Mouse (Mus musculus) retina, embryonic 14.5 days (tissue): Measurements from ENCODE around the gene Npvf.

Source experiments
- DNase-seq: peaks from one replicate; pipeline ENCODE4 v3.0.0-alpha.2; 2015; ENCODE audit warnings: low spot score

The Npvf gene

DNA sequence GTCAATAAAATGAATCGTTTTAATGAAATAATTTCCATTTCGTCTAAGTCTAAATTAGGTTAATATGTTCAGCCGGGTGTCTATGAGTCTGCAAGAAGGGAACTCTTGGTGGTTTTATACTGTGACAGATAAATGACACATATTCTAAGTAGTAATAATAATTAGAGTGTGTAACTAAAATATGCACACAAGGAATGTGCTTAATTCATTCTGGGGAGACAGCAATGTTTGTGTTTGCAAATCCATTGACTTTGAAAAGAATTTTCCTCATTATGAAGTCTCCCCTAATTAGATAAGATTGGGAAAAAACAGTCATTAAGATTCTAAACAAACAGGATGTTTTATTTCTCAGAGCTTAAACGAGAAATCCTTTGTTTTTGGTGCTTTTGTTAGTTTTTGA is at the start of gene Npvf:
Npvf (minus strand) TSS at position 84 of the 400 bp plus-strand sequence.
- peak; percentile 66 for DNase-seq

DNA sequence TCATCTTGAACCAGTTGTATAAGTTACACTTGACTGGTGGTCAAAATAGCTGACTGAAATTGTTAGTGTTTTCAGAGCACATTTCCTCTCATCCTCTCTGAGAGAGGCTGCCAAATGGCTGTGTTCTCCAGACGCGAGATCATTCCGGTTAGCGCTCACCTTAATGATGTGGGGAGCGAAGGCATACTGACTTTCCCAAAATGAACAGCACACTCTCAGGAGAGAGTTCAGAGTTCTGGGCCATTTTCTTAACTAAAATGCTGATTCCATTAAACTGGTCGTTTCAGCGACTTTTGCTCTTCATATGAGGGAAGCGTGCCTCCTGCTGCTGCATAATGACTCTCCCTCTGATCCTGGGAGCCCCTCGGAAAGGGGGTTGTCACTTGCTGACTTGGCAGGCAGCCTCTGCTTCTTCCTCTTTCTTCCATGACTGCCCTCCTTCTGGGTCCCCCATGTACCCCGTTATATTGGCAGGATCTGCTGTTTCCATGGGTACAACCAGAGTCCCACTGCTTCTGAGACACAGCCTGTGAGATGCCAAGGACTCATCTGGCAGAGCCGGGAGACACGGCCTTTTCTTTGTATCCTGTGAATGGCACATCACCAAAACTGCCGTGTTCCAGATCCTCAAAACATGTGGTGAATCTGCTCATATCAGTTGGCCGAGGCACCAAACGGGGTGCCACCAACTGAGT is 35.0 kb upstream of the Npvf start:
- no peak for DNase-seq

DNA sequence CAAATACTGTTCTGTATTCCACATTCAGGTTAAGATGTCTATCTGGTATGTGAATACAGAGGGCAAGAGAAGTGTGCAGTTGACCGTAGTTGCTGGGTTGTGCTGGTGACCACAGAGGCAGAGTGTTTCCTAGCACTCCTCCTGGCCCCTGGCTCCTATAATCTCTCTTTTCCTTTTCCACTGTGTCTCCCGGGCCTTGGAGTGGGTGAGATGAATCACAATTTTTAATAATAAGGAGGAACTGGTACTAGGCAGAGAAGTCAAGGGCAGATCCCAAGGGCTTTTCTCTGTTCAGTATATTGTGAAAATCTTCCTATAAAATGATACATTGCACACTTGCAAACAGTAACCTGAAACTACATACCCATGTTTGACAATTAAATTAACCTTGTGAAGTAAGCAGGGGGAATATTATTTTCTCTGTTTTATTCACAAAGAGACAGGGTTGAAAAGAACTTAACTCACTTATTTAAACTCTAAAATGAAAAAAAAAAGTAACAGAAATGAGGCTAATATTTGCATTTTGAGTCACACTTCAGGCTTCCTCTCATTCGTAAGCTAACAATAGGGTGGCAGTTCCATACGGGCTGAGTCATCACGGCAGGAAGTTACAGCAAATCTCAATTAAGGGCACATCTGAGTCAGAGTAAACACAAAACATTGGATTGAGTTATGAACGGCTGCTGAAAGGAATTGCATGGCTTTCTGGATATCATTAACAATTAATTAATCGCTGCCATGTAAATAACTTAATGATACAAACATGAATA is 30.6 kb upstream of the Npvf start:
- no peak for DNase-seq

DNA sequence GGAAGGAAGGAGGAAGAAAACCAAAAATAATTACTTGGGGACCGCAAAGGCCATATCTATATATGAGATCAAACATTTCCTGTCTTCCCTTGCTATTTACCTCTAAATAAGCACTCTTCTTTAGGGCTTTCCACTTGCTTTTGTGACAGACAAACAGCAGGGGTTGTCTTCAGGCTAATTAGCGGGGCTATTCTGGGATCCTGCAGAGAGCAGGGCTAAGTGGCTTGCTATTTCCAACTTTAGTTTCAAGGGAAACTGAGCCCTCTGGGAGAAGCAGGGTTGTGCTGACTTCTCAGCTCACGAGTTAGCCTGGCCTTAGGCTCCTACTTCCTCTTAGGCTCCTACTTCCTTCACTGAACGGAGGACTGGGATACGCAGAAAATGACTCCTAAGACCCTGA is 27.3 kb upstream of the Npvf start:
- no peak for DNase-seq

DNA sequence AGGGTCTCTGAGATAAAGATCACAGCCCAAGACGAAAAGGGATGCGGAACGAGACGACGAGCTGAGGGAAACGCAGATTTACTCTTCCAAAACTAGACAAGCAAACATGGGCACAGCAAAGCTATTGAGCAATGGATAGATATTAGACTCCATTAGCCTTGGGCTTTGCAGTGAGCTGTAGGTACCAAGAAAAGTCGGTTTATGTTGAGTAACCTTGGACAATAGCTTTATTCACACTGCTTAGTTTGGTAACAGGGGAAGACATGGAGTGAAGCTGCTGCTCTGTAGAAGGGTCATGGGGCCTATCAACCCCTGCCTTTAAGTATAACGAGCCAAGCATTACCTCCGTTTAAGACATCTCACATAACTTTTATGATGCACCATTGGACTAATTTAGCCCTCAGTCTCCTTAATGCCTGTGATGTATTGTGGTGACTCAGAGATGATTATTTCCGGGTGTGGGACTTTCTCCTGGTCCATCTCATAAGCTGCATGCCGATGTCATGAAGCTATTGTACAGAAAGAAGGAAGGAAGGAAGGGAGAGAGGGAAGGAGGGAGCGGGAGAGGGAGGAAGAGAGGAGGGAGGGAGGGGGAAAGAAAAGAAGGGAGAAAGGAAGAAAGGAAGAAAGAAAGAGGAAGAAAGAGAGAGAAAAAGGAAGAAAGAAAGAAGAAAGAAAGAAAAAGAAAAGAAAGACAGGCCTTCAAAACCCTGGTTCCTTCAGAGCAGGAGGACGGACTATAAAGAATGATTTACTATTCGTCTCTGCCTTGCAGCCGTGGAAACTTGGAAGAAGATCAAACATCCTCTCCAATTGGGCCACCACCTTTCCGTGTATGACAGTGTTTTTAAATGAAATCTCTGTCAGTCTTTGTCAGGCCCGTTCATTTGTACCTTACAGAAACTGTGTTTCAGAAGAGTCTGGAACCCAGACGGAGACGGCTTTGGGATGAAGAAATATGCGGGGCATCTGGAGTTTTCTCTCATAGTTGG is 26.3 kb upstream of the Npvf start:
- no peak for DNase-seq

DNA sequence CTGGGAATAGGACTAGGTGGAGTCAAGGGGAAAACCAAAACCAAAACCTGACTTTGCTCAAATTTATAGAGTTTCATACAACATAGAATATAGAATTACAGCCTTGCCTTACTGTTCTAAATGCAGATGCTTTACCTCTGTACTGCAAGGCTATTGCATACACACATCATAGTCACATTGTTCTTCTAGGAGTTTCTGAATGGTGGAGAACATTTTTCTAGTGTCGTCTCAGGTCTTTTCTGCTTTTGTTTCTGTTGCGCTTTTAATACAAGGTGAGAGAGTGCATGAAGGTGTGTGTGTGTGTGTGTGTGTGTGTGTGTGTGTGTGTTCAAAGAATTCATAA is 25.2 kb upstream of the Npvf start:
- DNase-seq = no peak

DNA sequence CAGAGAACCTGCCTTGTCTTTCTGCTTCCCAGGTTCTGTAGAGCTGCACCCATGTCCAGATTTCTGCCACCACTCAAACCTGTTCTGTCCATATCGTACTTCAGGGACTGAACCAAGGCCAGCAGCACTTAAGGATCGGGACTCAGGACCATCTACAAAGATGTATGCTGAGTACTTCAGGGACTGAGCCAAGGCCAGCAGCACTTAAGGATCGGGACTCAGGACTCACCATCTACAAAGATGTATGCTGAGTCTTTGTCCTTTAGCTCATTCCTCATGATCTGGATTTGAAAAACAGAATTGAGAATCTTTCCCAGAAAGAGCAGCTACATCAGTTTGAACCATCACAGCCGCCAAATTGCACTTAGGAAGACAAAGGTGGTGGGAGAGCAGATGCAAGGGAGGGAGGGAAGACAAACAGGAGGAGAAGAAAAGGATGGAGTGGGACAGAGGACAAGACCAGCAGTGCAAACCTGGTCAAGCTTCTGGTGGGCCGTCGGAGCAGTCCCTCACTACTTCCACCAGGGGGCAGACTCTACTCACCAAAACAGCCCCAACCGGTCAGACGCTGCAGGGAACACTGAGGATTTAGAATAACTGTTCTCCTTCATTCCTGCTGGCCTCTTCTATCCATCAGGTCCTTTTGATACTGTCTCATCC is 24.7 kb upstream of the Npvf start:
- peak; percentile 89 for DNase-seq

DNA sequence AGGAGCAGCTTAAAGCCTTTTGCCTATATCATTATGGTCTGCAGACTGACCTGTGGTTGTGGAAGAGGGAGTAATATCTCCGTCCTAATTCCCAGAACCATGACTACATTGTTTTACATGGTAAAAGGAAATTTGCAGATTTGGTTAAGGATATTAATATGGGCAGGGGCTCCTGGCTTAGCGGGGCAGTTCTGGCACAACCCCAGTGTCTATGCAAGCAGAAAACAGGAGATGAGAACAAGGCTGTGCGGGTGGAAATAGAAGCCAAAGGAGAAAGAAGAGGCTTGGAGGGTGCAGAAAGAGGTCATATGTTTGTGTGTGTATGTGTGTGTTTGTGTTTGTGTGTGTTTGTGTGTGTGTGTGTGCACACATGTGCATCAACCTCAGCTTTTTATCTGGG is 17.0 kb upstream of the Npvf start:
- no peak for DNase-seq

DNA sequence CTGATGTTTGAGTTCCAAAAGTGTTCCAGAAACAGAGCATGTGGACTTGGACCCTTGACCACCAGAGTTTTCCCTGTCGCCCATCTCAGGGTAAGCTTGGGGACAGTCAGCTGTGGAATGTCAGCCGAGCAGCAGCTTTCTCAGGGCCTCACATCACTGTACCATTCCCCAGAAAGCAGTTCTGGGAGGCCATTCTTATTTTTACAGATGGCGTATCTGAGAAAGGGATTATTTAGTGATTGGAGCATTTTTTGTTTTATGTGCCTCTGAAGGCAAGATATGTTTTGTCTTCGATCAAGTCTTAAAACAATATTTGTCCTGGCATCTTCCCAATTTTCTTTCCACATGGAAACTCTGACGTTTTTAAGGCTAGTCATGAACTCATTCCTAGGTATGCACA is 12.7 kb upstream of the Npvf start:
- DNase-seq = no peak

DNA sequence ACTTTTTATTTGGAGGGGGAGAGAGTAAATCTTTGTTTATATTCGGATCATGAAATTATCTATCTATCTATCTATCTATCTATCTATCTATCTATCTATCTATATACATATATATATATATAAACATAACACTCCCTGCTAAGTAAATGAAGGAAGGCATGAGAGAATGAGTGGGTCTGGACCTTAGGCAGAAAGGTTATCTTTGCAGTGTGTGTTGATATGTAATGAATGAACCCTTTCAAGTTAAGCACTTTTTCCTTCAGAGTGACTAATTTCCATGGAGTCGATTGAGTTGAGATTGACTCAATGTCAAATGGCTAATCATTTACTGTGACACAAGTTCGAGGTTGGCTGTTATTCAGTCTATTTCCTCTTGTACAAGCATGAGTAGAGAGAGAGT is 10.8 kb upstream of the Npvf start:
- DNase-seq = no peak

DNA sequence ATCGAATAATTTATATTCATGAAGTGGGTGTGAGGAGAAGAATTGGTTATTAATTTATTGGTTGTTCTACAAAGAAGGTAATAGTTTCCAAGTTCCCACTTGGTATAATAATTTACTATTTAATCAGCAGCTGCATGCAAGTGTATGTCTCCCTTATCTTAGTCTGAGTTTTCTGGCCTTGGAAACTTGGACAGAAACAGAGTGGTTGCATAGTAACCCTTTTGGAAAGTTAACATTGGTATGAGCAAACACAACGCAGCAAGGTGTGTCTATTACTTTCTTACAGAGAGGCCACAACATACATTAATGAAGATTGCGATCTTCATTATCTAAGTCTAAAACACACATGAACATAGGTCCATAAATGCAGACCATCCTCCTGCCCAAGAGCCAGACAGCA is 10.0 kb upstream of the Npvf start:
- no peak for DNase-seq

DNA sequence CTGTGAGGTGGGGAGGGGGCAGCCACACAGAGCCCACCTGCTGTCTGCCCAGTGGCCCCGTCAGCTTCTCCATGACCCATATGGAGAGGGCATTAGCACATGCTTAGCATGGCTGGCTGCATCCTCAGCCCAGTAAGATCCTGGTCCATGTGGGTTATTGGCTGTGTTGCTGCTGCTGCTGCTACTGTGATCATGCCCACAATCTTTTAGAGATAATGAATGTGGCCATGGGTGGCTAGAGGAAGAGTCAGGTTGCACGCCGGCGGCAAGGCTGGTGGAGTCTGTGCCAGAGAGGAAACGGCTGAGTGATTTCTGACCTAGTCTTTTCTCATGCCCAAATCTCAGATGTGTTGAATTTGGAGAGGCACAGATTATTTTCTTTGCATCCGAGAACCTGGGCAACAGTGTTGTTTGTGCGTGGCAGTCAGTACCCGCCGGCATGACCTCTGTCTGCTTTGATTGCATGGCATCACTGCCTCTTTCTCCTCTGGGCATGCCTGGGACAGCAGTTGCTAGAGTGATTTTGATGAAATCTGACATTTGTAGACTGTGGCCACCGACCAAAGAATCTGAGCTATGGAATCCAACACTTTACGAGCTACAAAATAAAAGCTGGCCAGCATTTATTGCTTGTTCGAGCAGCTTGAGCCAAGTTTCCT is 8.8 kb upstream of the Npvf start:
- peak; percentile 78 for DNase-seq

DNA sequence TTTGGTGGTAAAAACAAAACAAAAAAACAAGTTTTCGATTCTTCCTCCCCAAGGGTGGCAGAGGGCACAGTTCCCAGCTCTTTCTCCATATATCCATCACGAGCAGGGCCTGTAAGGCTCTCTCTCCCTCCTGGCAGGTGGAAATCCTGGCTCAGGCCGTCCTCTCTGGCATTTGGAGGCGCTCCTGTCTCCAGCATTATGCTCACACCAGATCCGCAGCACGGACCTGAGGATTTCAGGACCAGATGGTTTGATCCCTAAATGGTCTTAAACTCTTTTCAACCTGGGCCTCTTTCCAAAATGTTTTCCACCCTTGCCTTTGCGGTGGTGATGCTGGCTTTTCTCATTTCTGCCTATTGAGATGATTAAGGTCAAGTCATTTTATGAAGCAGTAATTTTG is 7.5 kb upstream of the Npvf start:
- DNase-seq = no peak

DNA sequence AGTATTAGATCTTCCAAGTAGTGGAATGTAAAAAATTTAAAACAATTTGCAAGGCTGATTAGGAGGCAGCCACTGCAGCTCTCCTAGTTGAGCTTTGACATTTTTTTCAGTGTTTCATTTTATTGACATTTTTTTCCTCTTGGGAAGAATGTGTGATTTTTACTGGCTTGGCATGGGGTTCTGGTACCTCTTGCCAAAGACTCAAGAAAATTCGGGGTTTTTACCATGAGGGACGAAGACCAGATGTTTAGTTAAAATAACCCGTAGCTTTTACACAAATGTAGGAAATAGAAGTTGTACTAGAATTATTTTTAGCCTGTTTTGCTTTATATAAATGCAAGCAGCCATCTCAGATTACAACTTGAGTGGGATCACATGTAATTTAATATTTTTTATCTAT is 4.2 kb upstream of the Npvf start:
- no peak for DNase-seq

DNA sequence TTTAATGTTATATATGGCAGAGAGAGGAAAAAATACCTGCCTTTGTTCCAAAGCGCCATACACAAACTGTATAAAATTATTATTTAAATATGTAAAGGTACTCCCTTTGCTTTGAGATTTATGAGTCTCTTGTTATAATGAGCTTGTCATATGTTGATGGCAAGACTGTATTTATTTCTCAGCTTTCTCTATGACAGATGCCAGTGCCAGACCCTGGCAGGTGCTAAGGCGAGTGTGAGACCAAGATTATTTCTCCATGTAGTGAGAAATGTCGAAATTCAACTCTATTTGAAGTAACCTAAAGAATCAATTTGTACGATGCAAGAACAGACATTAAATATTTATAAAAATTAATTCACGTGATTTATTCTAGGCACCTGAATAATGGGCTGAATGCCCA is 3.8 kb upstream of the Npvf start:
- no peak for DNase-seq

DNA sequence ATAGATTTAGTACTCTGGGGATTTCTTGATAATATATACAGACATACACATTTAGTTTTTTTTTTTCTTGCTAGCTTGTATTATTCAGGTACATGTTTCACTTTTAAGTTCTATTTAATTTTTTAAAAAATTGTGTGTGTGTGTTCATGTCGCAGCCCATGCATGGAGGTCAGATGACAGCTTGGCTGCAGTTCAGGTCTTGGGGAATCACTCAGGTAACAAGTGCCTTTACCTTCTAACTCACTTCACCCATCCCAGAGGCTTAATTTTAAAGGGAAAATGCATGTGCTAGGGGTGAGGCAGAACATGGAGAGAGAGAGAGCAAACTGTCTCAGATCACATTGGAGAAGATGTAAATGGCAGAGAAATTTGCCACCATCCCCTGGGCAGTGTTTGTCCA is 2.2 kb upstream of the Npvf start:
- no peak for DNase-seq

DNA sequence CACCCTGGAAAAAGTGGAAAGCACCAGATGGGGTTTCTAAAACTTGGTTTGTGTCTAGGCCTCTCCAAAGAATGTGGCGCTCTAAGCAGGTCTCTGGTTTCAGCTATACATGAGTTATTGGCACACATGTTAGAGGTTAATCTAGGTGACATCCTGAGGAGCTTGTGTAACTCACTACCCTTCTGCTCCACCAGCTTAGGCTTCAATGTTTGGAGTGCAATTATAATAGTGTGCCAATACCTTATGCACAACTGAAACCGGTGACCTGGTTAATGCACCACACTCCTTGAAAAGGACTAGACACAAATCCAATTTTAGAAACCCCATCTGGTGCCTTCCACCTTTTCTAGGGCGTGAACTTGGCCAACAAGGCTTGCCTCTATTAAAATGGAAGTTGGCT is 1.7 kb upstream of the Npvf start:
- no peak for DNase-seq

DNA sequence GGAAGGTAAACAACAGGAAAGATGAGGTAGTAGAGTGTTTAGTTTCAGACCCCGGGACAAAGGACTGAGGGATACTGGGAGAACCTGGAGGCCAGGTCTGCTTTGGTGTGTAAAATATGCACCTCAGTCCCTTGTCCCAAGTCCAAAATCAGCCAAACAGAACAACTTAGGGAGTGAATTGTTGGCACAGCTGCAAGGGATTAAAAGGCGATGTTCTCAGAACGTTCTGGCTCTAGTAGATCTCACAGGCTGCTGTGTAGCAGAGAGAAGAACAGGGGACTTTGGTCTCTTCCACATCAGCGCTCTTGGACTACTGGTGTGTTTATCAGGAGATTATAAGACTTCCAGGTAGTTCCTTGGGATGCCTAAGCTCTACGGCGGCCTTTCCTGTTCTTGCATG is 6.6 kb downstream of the Npvf start:
- no peak for DNase-seq

DNA sequence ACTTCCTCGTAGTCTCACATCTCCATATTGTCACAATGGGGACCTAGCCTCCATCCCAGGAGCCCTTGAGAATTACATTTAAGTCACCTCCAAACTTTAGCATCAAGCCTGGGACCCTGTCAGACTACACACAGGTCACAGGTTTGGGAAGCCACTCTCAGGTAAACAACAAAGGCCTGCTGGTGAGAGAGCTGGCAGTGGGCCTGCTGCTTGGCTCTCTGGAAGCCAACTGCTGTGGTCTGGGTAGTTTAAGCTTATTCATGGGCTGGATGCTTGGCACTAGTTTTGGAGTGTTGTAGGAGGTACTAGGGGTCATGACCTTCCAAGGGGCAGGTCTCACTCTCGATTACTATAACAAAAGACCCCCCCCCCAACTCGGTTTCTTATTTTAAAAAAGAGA is 7.6 kb downstream of the Npvf start:
- DNase-seq = no peak

DNA sequence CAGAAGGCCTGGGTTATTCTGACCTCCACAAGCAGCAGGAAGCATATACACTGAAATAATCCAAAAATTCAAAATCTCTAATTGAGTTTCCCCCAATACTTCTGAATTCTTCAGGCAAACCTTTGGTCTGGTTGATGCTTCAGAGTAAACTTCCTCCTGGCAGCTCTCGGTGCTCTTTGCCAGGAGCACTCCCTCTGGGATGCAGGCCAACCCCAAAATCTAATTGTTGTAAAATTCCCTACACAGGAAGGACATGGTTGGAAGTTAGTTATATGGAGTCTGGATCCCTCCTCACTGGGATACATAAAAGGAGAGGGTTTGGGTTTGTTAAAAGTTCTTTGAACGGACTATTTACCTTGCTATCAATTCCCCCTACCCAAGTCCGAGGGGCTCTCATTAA is 9.5 kb downstream of the Npvf start:
- DNase-seq = no peak

DNA sequence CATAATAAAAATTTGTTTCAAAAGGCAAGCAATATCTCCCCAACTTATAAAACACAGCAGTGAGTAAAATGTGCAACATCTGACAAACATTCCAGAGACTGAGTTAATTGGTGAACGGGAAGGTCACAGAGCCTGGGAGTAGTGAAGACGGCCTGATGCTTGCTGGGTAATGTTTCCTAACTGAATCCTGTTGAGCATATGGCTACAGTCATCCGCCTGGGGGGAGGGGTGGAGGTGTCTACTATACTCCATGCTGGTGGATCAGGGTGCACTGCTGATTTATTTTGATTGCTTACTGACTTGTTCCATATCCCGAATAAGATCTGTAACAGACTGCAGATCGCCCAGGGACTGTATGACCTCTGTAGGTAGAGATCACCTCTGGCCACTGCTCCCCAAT is 12.3 kb downstream of the Npvf start:
- DNase-seq = peak; percentile 54

DNA sequence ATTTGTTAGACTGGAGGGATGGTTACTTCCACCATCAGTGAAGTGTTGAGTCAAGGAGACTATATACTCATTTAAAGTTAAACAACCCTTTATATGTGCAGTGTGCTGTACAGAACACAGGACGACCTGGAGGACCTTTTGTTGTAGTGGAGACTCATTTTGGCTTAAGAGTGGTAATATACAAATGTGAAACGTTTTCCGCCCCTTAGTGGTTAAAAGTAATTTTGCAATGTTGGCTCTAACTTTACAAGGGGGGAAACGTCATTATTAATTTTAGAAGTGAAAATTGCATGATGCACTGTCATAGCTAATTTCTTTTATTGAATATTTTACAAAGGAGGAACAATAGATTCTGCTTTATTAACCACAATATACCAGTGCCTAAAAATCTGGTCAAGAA is 13.9 kb downstream of the Npvf start:
- no peak for DNase-seq
